Mouse (Mus musculus) heart, embryonic 10.5 days (tissue): ENCODE results near the gene Tmed10. TPM values are rescaled to one million over a fixed set of nuclear protein-coding genes. Genes with fewer than 3 reads are reported as not detected.
A peak's percentile ranks its signal among the peaks of the same experiment; 100 is the strongest.

Experiments
- DNase-seq: peaks from one replicate; pipeline ENCODE4 v3.0.0-alpha.2; 2017; ENCODE audit warnings: low spot score
- H3K27ac ChIP-seq: fragments of 300-500 bp; sonication (generic); 2 replicates; pipeline ENCODE4 v1.5.1; 2016; ENCODE audit warnings: mild to moderate bottlenecking
- H3K27me3 ChIP-seq: fragments of 300-500 bp; sonication (generic); 2 replicates; pipeline ENCODE4 v1.6.1; 2016; ENCODE audit warnings: mild to moderate bottlenecking; ENCODE audit not compliant: poor library complexity, insufficient read depth, severe bottlenecking
- H3K36me3 ChIP-seq: fragments of 300-500 bp; sonication (generic); 2 replicates; pipeline ENCODE4 v1.6.1; 2016; ENCODE audit warnings: mild to moderate bottlenecking, moderate library complexity
- H3K4me1 ChIP-seq: fragments of 300-500 bp; sonication (generic); 2 replicates; pipeline ENCODE4 v1.6.1; 2016; ENCODE audit warnings: mild to moderate bottlenecking
- H3K4me3 ChIP-seq: fragments of 300-500 bp; sonication (generic); 2 replicates; pipeline ENCODE4 v1.5.1; 2016; ENCODE audit warnings: mild to moderate bottlenecking, moderate library complexity
- H3K9me3 ChIP-seq: fragments of 300-500 bp; sonication (generic); 2 replicates; pipeline ENCODE4 v1.6.1; 2016; ENCODE audit warnings: mild to moderate bottlenecking, moderate library complexity
- WGBS: fragments of 180-500 bp; shearing (Covaris S2); methylation state at CpG from one replicate; pipeline ENCODE4 v1.1.7; 2016; 5-methylcytosine and 5-hydroxymethylcytosine counted together
- polyA plus RNA-seq: library from polyadenylated mRNA; unstranded; fragments of >200 nt; fragmentation: Nextera tagmentation; extraction: Ambion mirVana; gene quantifications from 2 replicates; pipeline ENCODE4 v1.2.1, GENCODE M21; 2016

Tmed10 gene
- polyA plus RNA-seq, 1 experiment from 2014 or later, result 314 TPM

GRCm38 (mm10) chr12:85389204-85390185 is 14.8 kb upstream of the Tmed10 start:
- no peaks in the 10 kb centered on the region for H3K9me3 ChIP-seq
- 30% methylated on average over 15 of the region's 15 CpGs for WGBS
- no peak overlapping the region for H3K4me3 ChIP-seq
- H3K27me3 ChIP-seq, result no peaks in the 10 kb centered on the region
- peak overlapping the region; percentile 67; the same call in 1 of the 2 replicates for H3K27ac ChIP-seq
- no peaks in the 10 kb centered on the region for H3K36me3 ChIP-seq
- DNase-seq, result no peak
- peaks cover 50% of the 10 kb centered on the region for H3K4me1 ChIP-seq

- H3K27ac ChIP-seq, result peak overlapping the region; percentile 63
- 44% methylated on average over 5 of the region's 5 CpGs for WGBS
Observed at GRCm38 (mm10) chr12:85385995-85386375, 11.3 kb upstream of the Tmed10 start.

GRCm38 (mm10) chr12:85385329-85385994 is 10.8 kb upstream of the Tmed10 start:
- H3K27ac ChIP-seq, result peak overlapping the region; percentile 63

More at GRCm38 (mm10) chr12:85385995-85386375, 11.3 kb upstream of the Tmed10 start:
- no peaks in the 10 kb centered on the region for H3K27me3 ChIP-seq
- H3K9me3 ChIP-seq, result no peaks in the 10 kb centered on the region
- H3K4me3 ChIP-seq, result no peak overlapping the region
- H3K36me3 ChIP-seq, result no peaks in the 10 kb centered on the region
- peaks cover 31% of the 10 kb centered on the region for H3K4me1 ChIP-seq
- no peak for DNase-seq

GRCm38 (mm10) chr12:85382761-85383680 is 8.4 kb upstream of the Tmed10 start:
- Histone ChIP-seq H3K27me3 (no peaks in the 10 kb centered on the region), H3K36me3 (no peaks in the 10 kb centered on the region), H3K4me1 (peaks cover 23% of the 10 kb centered on the region), H3K4me3 (no peak overlapping the region), H3K27ac (no peak overlapping the region), H3K9me3 (no peaks in the 10 kb centered on the region)
- DNase-seq, result no peak
- 61% methylated on average over 14 of the region's 14 CpGs for WGBS

More at GRCm38 (mm10) chr12:85385329-85385994, 10.8 kb upstream of the Tmed10 start:
- Histone ChIP-seq H3K27me3 (no peaks in the 10 kb centered on the region), H3K4me3 (no peak overlapping the region), H3K36me3 (no peaks in the 10 kb centered on the region), H3K4me1 (peaks cover 32% of the 10 kb centered on the region), H3K9me3 (no peaks in the 10 kb centered on the region)
- WGBS, result 73% methylated on average over 10 of the region's 10 CpGs
- DNase-seq, result no peak

GRCm38 (mm10) chr12:85381570-85381969 is 6.9 kb upstream of the Tmed10 start:
- Histone ChIP-seq H3K36me3 (no peaks in the 10 kb centered on the region), H3K4me3 (no peak overlapping the region), H3K27me3 (no peaks in the 10 kb centered on the region), H3K4me1 (peaks cover 23% of the 10 kb centered on the region), H3K9me3 (no peaks in the 10 kb centered on the region), H3K27ac (no peak overlapping the region)
- 83% methylated on average over 6 of the region's 6 CpGs for WGBS
- DNase-seq, result no peak

GRCm38 (mm10) chr12:85380942-85381341 is 6.3 kb upstream of the Tmed10 start:
- 74% methylated on average over 7 of the region's 7 CpGs for WGBS
- no peaks in the 10 kb centered on the region for H3K36me3 ChIP-seq

GRCm38 (mm10) chr12:85380308-85380707 is 5.7 kb upstream of the Tmed10 start:
- Histone ChIP-seq H3K27ac (peak overlapping the region; percentile 31; the same call in 1 of the 2 replicates), H3K36me3 (no peaks in the 10 kb centered on the region), H3K9me3 (no peaks in the 10 kb centered on the region), H3K4me3 (no peak overlapping the region), H3K4me1 (peaks cover 14% of the 10 kb centered on the region), H3K27me3 (no peaks in the 10 kb centered on the region)
- 50% methylated on average over 1 of the region's 1 CpGs for WGBS
- no peak for DNase-seq

More at GRCm38 (mm10) chr12:85380942-85381341, 6.3 kb upstream of the Tmed10 start:
- H3K27me3 ChIP-seq, result no peaks in the 10 kb centered on the region
- DNase-seq, result no peak
- peaks cover 21% of the 10 kb centered on the region for H3K4me1 ChIP-seq
- H3K4me3 ChIP-seq, result no peak overlapping the region
- no peak overlapping the region for H3K27ac ChIP-seq
- no peaks in the 10 kb centered on the region for H3K9me3 ChIP-seq

GRCm38 (mm10) chr12:85378271-85378670 is 3.6 kb upstream of the Tmed10 start:
- no peak overlapping the region for H3K4me3 ChIP-seq
- H3K9me3 ChIP-seq, result no peaks in the 10 kb centered on the region
- H3K36me3 ChIP-seq, result no peaks in the 10 kb centered on the region
- DNase-seq, result no peak
- 75% methylated on average over 2 of the region's 2 CpGs for WGBS
- no peaks in the 10 kb centered on the region for H3K27me3 ChIP-seq
- H3K4me1 ChIP-seq, result peaks cover 16% of the 10 kb centered on the region; the same call in 1 of the 2 replicates
- no peak overlapping the region for H3K27ac ChIP-seq

- Histone ChIP-seq H3K9me3 (no peaks in the 10 kb centered on the region), H3K4me3 (peak overlapping the region; percentile 95), H3K4me1 (peaks cover 26% of the 10 kb centered on the region), H3K27me3 (no peaks in the 10 kb centered on the region), H3K36me3 (no peaks in the 10 kb centered on the region), H3K27ac (peak overlapping the region; percentile 99)
- DNase-seq, result peak; percentile 83
- 1% methylated on average over 53 of the region's 53 CpGs for WGBS
Observed at GRCm38 (mm10) chr12:85373591-85374560, 771 bp downstream of the Tmed10 start.

- WGBS, result 73% methylated on average over 8 of the region's 8 CpGs
Observed at GRCm38 (mm10) chr12:85372068-85372665, 2.5 kb downstream of the Tmed10 start.

GRCm38 (mm10) chr12:85368441-85369063 is 6.1 kb downstream of the Tmed10 start:
- Histone ChIP-seq H3K27ac (peak overlapping the region; percentile 56; the same call in 1 of the 2 replicates), H3K36me3 (0 out of 2 replicates have a peak, but pooled peaks cover 9% of the 10 kb centered on the region), H3K9me3 (no peaks in the 10 kb centered on the region), H3K4me1 (peaks cover 42% of the 10 kb centered on the region), H3K27me3 (no peaks in the 10 kb centered on the region), H3K4me3 (no peak overlapping the region)
- 59% methylated on average over 6 of the region's 6 CpGs for WGBS
- DNase-seq, result no peak

More at GRCm38 (mm10) chr12:85372068-85372665, 2.5 kb downstream of the Tmed10 start:
- Histone ChIP-seq H3K36me3 (no peaks in the 10 kb centered on the region), H3K27ac (no peak overlapping the region), H3K9me3 (no peaks in the 10 kb centered on the region), H3K4me1 (peaks cover 35% of the 10 kb centered on the region), H3K27me3 (no peaks in the 10 kb centered on the region), H3K4me3 (no peak overlapping the region)
- DNase-seq, result no peak
